Mouse (Mus musculus) megakaryocyte, embryonic 14.5 days (primary cell): ENCODE data around the gene Alk.

ENCODE experiments used
- FLI1 ChIP-seq: IDR thresholded peaks from 2 replicates; pipeline ENCODE4 v1.6.1; 2012; ENCODE audit warnings: low read length, inconsistent platforms, mixed read lengths
- GATA1 ChIP-seq: IDR thresholded peaks from 3 replicates; pipeline ENCODE4 v1.6.1; 2012; ENCODE audit warnings: mixed read lengths, low read length, inconsistent platforms, borderline replicate concordance

GRCm38 (mm10) chr17:71967356-71967755, 637.1 kb downstream of the Alk start:
- TF ChIP-seq GATA1 (no peak), FLI1 (no peak)
